Mouse (Mus musculus) myocyte (in vitro differentiated cells): Measurements from ENCODE around the gene Sept11.

Experiments used
- CEBPB ChIP-seq: IDR thresholded peaks from 2 replicates; pipeline ENCODE4 v1.6.1; 2011; ENCODE audit warnings: mild to moderate bottlenecking, moderate library complexity; ENCODE audit not compliant: poor library complexity, insufficient read depth, severe bottlenecking
- E2F4 ChIP-seq: IDR thresholded peaks from one replicate; pipeline ENCODE4 v1.6.1; 2011; ENCODE audit warnings: mild to moderate bottlenecking, control low read depth, moderate library complexity; ENCODE audit not compliant: insufficient read depth
- MAX ChIP-seq: IDR thresholded peaks from one replicate; pipeline ENCODE4 v1.6.1; 2011; ENCODE audit warnings: low read depth, mild to moderate bottlenecking, control low read depth
- MYOD1 ChIP-seq, 3 experiments: IDR thresholded peaks; one replicate each; pipeline ENCODE4 v1.6.1; 2011; ENCODE audit warnings: control low read depth in 2 of 3, low read depth in 2 of 3, mild to moderate bottlenecking in 2 of 3, moderate library complexity in 1 of 3; ENCODE audit not compliant: insufficient read length in 2 of 3, control insufficient read depth in 1 of 3
- MYOG ChIP-seq, 3 experiments: IDR thresholded peaks; one replicate each; pipeline ENCODE4 v1.6.1; 2011; ENCODE audit warnings: control low read depth in 2 of 3, low read depth in 2 of 3, mild to moderate bottlenecking in 2 of 3; ENCODE audit not compliant: insufficient read length in 2 of 3, control insufficient read depth in 1 of 3, insufficient read depth in 1 of 3
- POLR2A ChIP-seq: IDR thresholded peaks from one replicate; pipeline ENCODE4 v1.6.1; 2011; ENCODE audit warnings: low read depth, mild to moderate bottlenecking, control low read depth, moderate library complexity; ENCODE audit not compliant: insufficient read length
- POLR2AphosphoS2 ChIP-seq: IDR thresholded peaks from one replicate; pipeline ENCODE4 v1.6.1; 2011; ENCODE audit warnings: low read depth, control low read depth; ENCODE audit not compliant: insufficient read length
- REST ChIP-seq: IDR thresholded peaks from one replicate; pipeline ENCODE4 v1.6.1; 2011; ENCODE audit warnings: mild to moderate bottlenecking, control low read depth, moderate library complexity; ENCODE audit not compliant: insufficient read depth, insufficient read length
- SRF ChIP-seq: IDR thresholded peaks from one replicate; pipeline ENCODE4 v1.6.1; 2011; ENCODE audit warnings: low read depth; ENCODE audit not compliant: control insufficient read depth, insufficient read length
- TCF12 ChIP-seq: IDR thresholded peaks from one replicate; pipeline ENCODE4 v1.6.1; 2011; ENCODE audit warnings: mild to moderate bottlenecking, control low read depth; ENCODE audit not compliant: poor library complexity, insufficient read depth, severe bottlenecking
- USF1 ChIP-seq: IDR thresholded peaks from one replicate; pipeline ENCODE4 v1.6.1; 2011; ENCODE audit warnings: low read depth, mild to moderate bottlenecking, control low read depth, moderate library complexity

DNA sequence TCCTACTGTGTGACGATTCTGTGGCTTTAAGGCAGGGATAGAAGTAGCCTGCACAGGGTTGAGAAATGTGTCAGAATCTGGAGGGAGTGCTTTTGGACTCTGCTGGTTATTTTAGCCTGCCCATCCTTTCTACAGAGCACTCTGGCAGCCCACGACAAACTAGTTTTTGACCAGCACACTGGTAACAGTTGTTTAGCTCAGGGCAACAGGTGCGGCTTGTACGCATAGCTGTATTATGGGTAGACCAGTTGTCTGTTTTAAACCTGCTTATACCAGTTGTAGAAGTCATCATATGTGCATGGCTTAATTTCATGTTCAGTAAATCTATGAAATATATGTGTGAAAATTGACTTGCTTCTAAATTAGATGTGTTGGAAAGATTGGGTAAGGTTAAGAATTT lies 12.8 kb downstream of the Sept11 start:
- TF ChIP-seq POLR2AphosphoS2 (no peak), POLR2A (no peak), USF1 (no peak), MYOG (IDR thresholded peaks at IDR 0.05; ENCODE audit: control insufficient read depth in 1 of 3, insufficient read depth in 1 of 3, insufficient read length in 2 of 3, low read depth in 2 of 3) (peak in 2 of 3 experiments; percentile 53 to 78), E2F4 (no peak), CEBPB (no peak), TCF12 (peak; percentile 89), MAX (no peak), REST (no peak), SRF (no peak), MYOD1 (IDR thresholded peaks at IDR 0.05; ENCODE audit: control insufficient read depth in 1 of 3, insufficient read length in 2 of 3, low read depth in 2 of 3) (peak; percentile 35 to 85 (median 83))
